Mouse (Mus musculus): ENCODE data around the gene Bcl2l13. TPM values are rescaled to one million over a fixed set of nuclear protein-coding genes. Genes with fewer than 3 reads are reported as not detected.

Gene Bcl2l13
- polyA plus RNA-seq, 1 experiment from 2014 or later: 35.2 TPM

GRCm38 (mm10) chr6:120933670-120934069 lies 97.7 kb downstream of the Bcl2l13 start:
- ATAC-seq (ENCODE audit: insufficient number of reproducible peaks, low FRiP score, low TSS enrichment, low read depth): no peak
- H3K36me3 ChIP-seq (ENCODE audit: control insufficient read depth, insufficient read depth, low read length): no peaks in the 10 kb centered on the region; the same call in 1 of the 2 replicates
- 91% methylated on average over 7 of the region's 7 CpGs for WGBS

GRCm38 (mm10) chr6:120934176-120934575 lies 98.2 kb downstream of the Bcl2l13 start:
- WGBS: 70% methylated on average over 4 of the region's 4 CpGs
- no peak for DNase-seq (ENCODE audit: low spot score)
- no peak for ATAC-seq (ENCODE audit: insufficient number of reproducible peaks, low FRiP score, low TSS enrichment, low read depth)
- Histone ChIP-seq H3K4me2 (ENCODE audit: low read depth, severe bottlenecking) (no peak overlapping the region), H3K4me3 (ENCODE audit: low read depth, low read length) (no peak overlapping the region), H3K27ac (replicated peaks; ENCODE audit: low read depth, low read length) (no peak overlapping the region), H3K36me3 (ENCODE audit: control insufficient read depth, insufficient read depth, low read length) (no peaks in the 10 kb centered on the region; the same call in 1 of the 2 replicates), H3K9me3 (ENCODE audit: control insufficient read depth, low read length) (no peaks in the 10 kb centered on the region), H3K27me3 (ENCODE audit: control insufficient read depth, insufficient read depth, low read length) (no peaks in the 10 kb centered on the region), H3K4me1 (ENCODE audit: control insufficient read depth, insufficient read depth, low read length) (no peaks in the 10 kb centered on the region), H3K9ac (ENCODE audit: low read length) (no peak overlapping the region)

More at GRCm38 (mm10) chr6:120933670-120934069, 97.7 kb downstream of the Bcl2l13 start:
- DNase-seq (ENCODE audit: low spot score): no peak
- H3K4me1 ChIP-seq (ENCODE audit: control insufficient read depth, insufficient read depth, low read length): no peaks in the 10 kb centered on the region
- H3K4me3 ChIP-seq (ENCODE audit: low read depth, low read length): no peak overlapping the region
- H3K9me3 ChIP-seq (ENCODE audit: control insufficient read depth, low read length): no peaks in the 10 kb centered on the region
- H3K27ac ChIP-seq (replicated peaks; ENCODE audit: low read depth, low read length): no peak overlapping the region
- no peaks in the 10 kb centered on the region for H3K27me3 ChIP-seq (ENCODE audit: control insufficient read depth, insufficient read depth, low read length)
- H3K4me2 ChIP-seq (ENCODE audit: low read depth, severe bottlenecking): no peak overlapping the region
- no peak overlapping the region for H3K9ac ChIP-seq (ENCODE audit: low read length)

- H3K9me3 ChIP-seq (ENCODE audit: control insufficient read depth, low read length): no peaks in the 10 kb centered on the region
- 87% methylated on average over 16 of the region's 16 CpGs for WGBS
- no peaks in the 10 kb centered on the region for H3K4me1 ChIP-seq (ENCODE audit: control insufficient read depth, insufficient read depth, low read length)
- no peaks in the 10 kb centered on the region for H3K27me3 ChIP-seq (ENCODE audit: control insufficient read depth, insufficient read depth, low read length)
- no peak overlapping the region for H3K4me2 ChIP-seq (ENCODE audit: low read depth, severe bottlenecking)
- H3K9ac ChIP-seq (ENCODE audit: low read length): no peak overlapping the region
- DNase-seq (ENCODE audit: low spot score) (no peak), ATAC-seq (ENCODE audit: insufficient number of reproducible peaks, low FRiP score, low TSS enrichment, low read depth) (no peak)
- no peak overlapping the region for H3K27ac ChIP-seq (replicated peaks; ENCODE audit: low read depth, low read length)
- H3K36me3 ChIP-seq (ENCODE audit: control insufficient read depth, insufficient read depth, low read length): no peaks in the 10 kb centered on the region; the same call in 1 of the 2 replicates
- H3K4me3 ChIP-seq (ENCODE audit: low read depth, low read length): no peak overlapping the region
Measured at GRCm38 (mm10) chr6:120937104-120937617, 101.1 kb downstream of the Bcl2l13 start.

- 81% methylated on average over 11 of the region's 11 CpGs for WGBS
Measured at GRCm38 (mm10) chr6:120937999-120938608, 102.1 kb downstream of the Bcl2l13 start.

GRCm38 (mm10) chr6:120938763-120939450 lies 102.9 kb downstream of the Bcl2l13 start:
- 92% methylated on average over 12 of the region's 12 CpGs for WGBS
- Histone ChIP-seq H3K27me3 (ENCODE audit: control insufficient read depth, insufficient read depth, low read length) (no peaks in the 10 kb centered on the region), H3K9ac (ENCODE audit: low read length) (no peak overlapping the region), H3K9me3 (ENCODE audit: control insufficient read depth, low read length) (no peaks in the 10 kb centered on the region), H3K4me1 (ENCODE audit: control insufficient read depth, insufficient read depth, low read length) (no peaks in the 10 kb centered on the region), H3K36me3 (ENCODE audit: control insufficient read depth, insufficient read depth, low read length) (no peaks in the 10 kb centered on the region; the same call in 1 of the 2 replicates), H3K4me3 (ENCODE audit: low read depth, low read length) (no peak overlapping the region), H3K4me2 (ENCODE audit: low read depth, severe bottlenecking) (no peak overlapping the region), H3K27ac (replicated peaks; ENCODE audit: low read depth, low read length) (no peak overlapping the region)
- ATAC-seq (ENCODE audit: insufficient number of reproducible peaks, low FRiP score, low TSS enrichment, low read depth) (no peak), DNase-seq (ENCODE audit: low spot score) (no peak)

More at GRCm38 (mm10) chr6:120937999-120938608, 102.1 kb downstream of the Bcl2l13 start:
- no peak overlapping the region for H3K4me3 ChIP-seq (ENCODE audit: low read depth, low read length)
- no peaks in the 10 kb centered on the region for H3K9me3 ChIP-seq (ENCODE audit: control insufficient read depth, low read length)
- no peak overlapping the region for H3K4me2 ChIP-seq (ENCODE audit: low read depth, severe bottlenecking)
- DNase-seq (ENCODE audit: low spot score) (no peak), ATAC-seq (ENCODE audit: insufficient number of reproducible peaks, low FRiP score, low TSS enrichment, low read depth) (no peak)
- H3K4me1 ChIP-seq (ENCODE audit: control insufficient read depth, insufficient read depth, low read length): no peaks in the 10 kb centered on the region
- no peaks in the 10 kb centered on the region; the same call in 1 of the 2 replicates for H3K36me3 ChIP-seq (ENCODE audit: control insufficient read depth, insufficient read depth, low read length)
- no peak overlapping the region for H3K27ac ChIP-seq (replicated peaks; ENCODE audit: low read depth, low read length)
- H3K9ac ChIP-seq (ENCODE audit: low read length): no peak overlapping the region
- no peaks in the 10 kb centered on the region for H3K27me3 ChIP-seq (ENCODE audit: control insufficient read depth, insufficient read depth, low read length)

GRCm38 (mm10) chr6:120939783-120940182 lies 103.8 kb downstream of the Bcl2l13 start:
- Histone ChIP-seq H3K4me2 (ENCODE audit: low read depth, severe bottlenecking) (no peak overlapping the region), H3K4me3 (ENCODE audit: low read depth, low read length) (no peak overlapping the region), H3K9ac (ENCODE audit: low read length) (no peak overlapping the region), H3K27ac (replicated peaks; ENCODE audit: low read depth, low read length) (no peak overlapping the region), H3K9me3 (ENCODE audit: control insufficient read depth, low read length) (no peaks in the 10 kb centered on the region), H3K27me3 (ENCODE audit: control insufficient read depth, insufficient read depth, low read length) (no peaks in the 10 kb centered on the region), H3K36me3 (ENCODE audit: control insufficient read depth, insufficient read depth, low read length) (no peaks in the 10 kb centered on the region; the same call in 1 of the 2 replicates), H3K4me1 (ENCODE audit: control insufficient read depth, insufficient read depth, low read length) (no peaks in the 10 kb centered on the region)
- no peak for DNase-seq (ENCODE audit: low spot score)
- WGBS: 90% methylated on average over 3 of the region's 3 CpGs
- ATAC-seq (ENCODE audit: insufficient number of reproducible peaks, low FRiP score, low TSS enrichment, low read depth): no peak

- ATAC-seq (ENCODE audit: insufficient number of reproducible peaks, low FRiP score, low TSS enrichment, low read depth): no peak
- DNase-seq (ENCODE audit: low spot score): no peak
- no peaks in the 10 kb centered on the region for H3K27me3 ChIP-seq (ENCODE audit: control insufficient read depth, insufficient read depth, low read length)
- H3K4me2 ChIP-seq (ENCODE audit: low read depth, severe bottlenecking): no peak overlapping the region
- no peak overlapping the region for H3K4me3 ChIP-seq (ENCODE audit: low read depth, low read length)
- H3K9ac ChIP-seq (ENCODE audit: low read length): no peak overlapping the region
- no peaks in the 10 kb centered on the region; the same call in 1 of the 2 replicates for H3K36me3 ChIP-seq (ENCODE audit: control insufficient read depth, insufficient read depth, low read length)
- H3K9me3 ChIP-seq (ENCODE audit: control insufficient read depth, low read length): no peaks in the 10 kb centered on the region
- WGBS: 83% methylated on average over 7 of the region's 7 CpGs
- H3K4me1 ChIP-seq (ENCODE audit: control insufficient read depth, insufficient read depth, low read length): no peaks in the 10 kb centered on the region
- H3K27ac ChIP-seq (replicated peaks; ENCODE audit: low read depth, low read length): no peak overlapping the region
Measured at GRCm38 (mm10) chr6:120940446-120941083, 104.6 kb downstream of the Bcl2l13 start.

GRCm38 (mm10) chr6:120941084-120941481 lies 105.1 kb downstream of the Bcl2l13 start:
- H3K9me3 ChIP-seq (ENCODE audit: control insufficient read depth, low read length): no peaks in the 10 kb centered on the region
- DNase-seq (ENCODE audit: low spot score) (no peak), ATAC-seq (ENCODE audit: insufficient number of reproducible peaks, low FRiP score, low TSS enrichment, low read depth) (no peak)
- H3K4me2 ChIP-seq (ENCODE audit: low read depth, severe bottlenecking): no peak overlapping the region
- WGBS: 77% methylated on average over 7 of the region's 7 CpGs
- H3K9ac ChIP-seq (ENCODE audit: low read length): no peak overlapping the region
- H3K36me3 ChIP-seq (ENCODE audit: control insufficient read depth, insufficient read depth, low read length): no peaks in the 10 kb centered on the region
- no peak overlapping the region for H3K27ac ChIP-seq (replicated peaks; ENCODE audit: low read depth, low read length)
- H3K27me3 ChIP-seq (ENCODE audit: control insufficient read depth, insufficient read depth, low read length): no peaks in the 10 kb centered on the region
- H3K4me3 ChIP-seq (ENCODE audit: low read depth, low read length): no peak overlapping the region
- no peaks in the 10 kb centered on the region for H3K4me1 ChIP-seq (ENCODE audit: control insufficient read depth, insufficient read depth, low read length)
